ENCODE assay signal across 12 mouse cellular contexts in genomic region chr11:76268521-76269065, GRCm38 (mm10). TPM values are rescaled to one million over a fixed set of nuclear protein-coding genes. Genes with fewer than 3 reads are reported as not detected.
A peak's percentile ranks its signal among the peaks of the same experiment; 100 is the strongest.
DNase-seq lines count a peak whose midpoint lies in the region; ATAC-seq and TF ChIP-seq lines count a peak whose summit lies in the region.
"Had no signal": no experiment of that assay in that cellular context is flagged by ENCODE, and none has a peak within 500 bp of the region (broad histone marks: within the 10 kb centered on the region; RNA-seq: fewer than 3 reads in every experiment).

No protein-coding gene starts in this region.

- no peaks in the 10 kb centered on the region for H3K27me3 ChIP-seq in liver, postnatal 0 days (ENCODE audit: insufficient read depth, low read length)
- no peaks in the 10 kb centered on the region for H3K27me3 ChIP-seq in liver, embryonic 12.5 days (replicated peaks)
- no peaks in the 10 kb centered on the region for H3K27me3 ChIP-seq in forebrain, embryonic 15.5 days
- no peaks in the 10 kb centered on the region for H3K27me3 ChIP-seq in midbrain, embryonic 11.5 days (ENCODE audit: control insufficient read depth, insufficient read depth, low read length)
- no peaks in the 10 kb centered on the region for H3K27me3 ChIP-seq in stomach, embryonic 16.5 days (ENCODE audit: control insufficient read depth, insufficient read depth, low read length)
- no peaks in the 10 kb centered on the region for H3K27me3 ChIP-seq in kidney, embryonic 16.5 days (ENCODE audit: insufficient read depth, low read length)
- H3K27me3 ChIP-seq: Patski had no signal

- no peak overlapping the region for H3K9ac ChIP-seq in liver, postnatal 0 days (replicated peaks)
- no peak overlapping the region for H3K9ac ChIP-seq in liver, embryonic 12.5 days
- H3K9ac ChIP-seq in forebrain, embryonic 15.5 days (replicated peaks) = no peak overlapping the region
- H3K9ac ChIP-seq in midbrain, embryonic 11.5 days (ENCODE audit: low read length) = peak overlapping the region; percentile 55
- H3K9ac ChIP-seq in stomach, embryonic 16.5 days (ENCODE audit: low read length) = no peak overlapping the region
- no peak overlapping the region for H3K9ac ChIP-seq in kidney, embryonic 16.5 days (replicated peaks; ENCODE audit: low read length)

- H3K4me3 ChIP-seq in liver, postnatal 0 days (ENCODE audit: low read depth, low read length) = no peak overlapping the region
- H3K4me3 ChIP-seq in liver, embryonic 12.5 days = no peak overlapping the region
- H3K4me3 ChIP-seq in forebrain, embryonic 15.5 days = no peak overlapping the region
- no peak overlapping the region for H3K4me3 ChIP-seq in midbrain, embryonic 11.5 days (ENCODE audit: low read depth, low read length)
- H3K4me3 ChIP-seq in stomach, embryonic 16.5 days (replicated peaks; ENCODE audit: low read length) = no peak overlapping the region
- H3K4me3 ChIP-seq in kidney, embryonic 16.5 days (ENCODE audit: low read length) = no peak overlapping the region
- H3K4me3 ChIP-seq: heart, embryonic 10.5 days had no signal

- ATAC-seq in liver, postnatal 0 days = no peak
- no peak for ATAC-seq in liver, embryonic 12.5 days
- ATAC-seq in forebrain, embryonic 15.5 days (replicated peaks) = no peak
- ATAC-seq in midbrain, embryonic 11.5 days (ENCODE audit: low FRiP score) = peak; percentile 36; the same call in 1 of the 2 replicates
- ATAC-seq in stomach, embryonic 16.5 days (ENCODE audit: insufficient read depth, low FRiP score) = no peak
- ATAC-seq in kidney, embryonic 16.5 days (ENCODE audit: low FRiP score, low TSS enrichment) = no peak
- ATAC-seq: Patski had no signal

- no peaks in the 10 kb centered on the region for H3K4me1 ChIP-seq in liver, postnatal 0 days (ENCODE audit: insufficient read depth)
- H3K4me1 ChIP-seq in liver, embryonic 12.5 days = no peaks in the 10 kb centered on the region
- peaks cover 13% of the 10 kb centered on the region for H3K4me1 ChIP-seq in forebrain, embryonic 15.5 days
- peaks cover 40% of the 10 kb centered on the region for H3K4me1 ChIP-seq in midbrain, embryonic 11.5 days (ENCODE audit: control insufficient read depth, insufficient read depth, low read length)
- no peaks in the 10 kb centered on the region for H3K4me1 ChIP-seq in stomach, embryonic 16.5 days (ENCODE audit: control insufficient read depth, insufficient read depth, low read length)
- no peaks in the 10 kb centered on the region for H3K4me1 ChIP-seq in kidney, embryonic 16.5 days (ENCODE audit: insufficient read depth, low read length)

- DNase-seq in liver, postnatal 0 days = no peak
- DNase-seq in midbrain, embryonic 11.5 days (ENCODE audit: low spot score, missing footprints) = peak; percentile 91
- DNase-seq in heart, adult 18-20 months = no peak
- no peak for DNase-seq in thymus, postnatal 14 days
- DNase-seq: cerebellum, adult 9-10 months; kidney, adult 8-10 months had no signal

- peak overlapping the region; percentile 69 for H3K27ac ChIP-seq in liver, postnatal 0 days (ENCODE audit: low read depth)
- no peak overlapping the region for H3K27ac ChIP-seq in liver, embryonic 12.5 days
- peak overlapping the region; percentile 48; the same call in 1 of the 2 replicates for H3K27ac ChIP-seq in forebrain, embryonic 15.5 days (replicated peaks)
- peak overlapping the region; percentile 94 for H3K27ac ChIP-seq in midbrain, embryonic 11.5 days (ENCODE audit: low read depth, low read length)
- H3K27ac ChIP-seq in stomach, embryonic 16.5 days (ENCODE audit: low read length) = peak overlapping the region; percentile 28
- no peak overlapping the region for H3K27ac ChIP-seq in kidney, embryonic 16.5 days (ENCODE audit: low read length)
- H3K27ac ChIP-seq: heart, embryonic 10.5 days had no signal

- H3K36me3 ChIP-seq in liver, postnatal 0 days (replicated peaks; ENCODE audit: insufficient read depth, low read length) = no peaks in the 10 kb centered on the region
- no peaks in the 10 kb centered on the region for H3K36me3 ChIP-seq in liver, embryonic 12.5 days
- H3K36me3 ChIP-seq in forebrain, embryonic 15.5 days = no peaks in the 10 kb centered on the region
- H3K36me3 ChIP-seq in midbrain, embryonic 11.5 days (ENCODE audit: control insufficient read depth, insufficient read depth, low read length) = no peaks in the 10 kb centered on the region; the same call in 1 of the 2 replicates
- no peaks in the 10 kb centered on the region for H3K36me3 ChIP-seq in stomach, embryonic 16.5 days (ENCODE audit: control insufficient read depth, insufficient read depth, low read length)
- H3K36me3 ChIP-seq in kidney, embryonic 16.5 days (ENCODE audit: insufficient read depth, low read length) = peaks cover 10% of the 10 kb centered on the region

- no peak for TF ChIP-seq EP300 in liver, postnatal 0 days (IDR thresholded peaks at IDR 0.05; ENCODE audit: low read depth)

- TF ChIP-seq CTCF in liver, postnatal 0 days (IDR thresholded peaks at IDR 0.05; ENCODE audit: low read depth) = no peak

- H3K4me2 ChIP-seq in liver, postnatal 0 days (ENCODE audit: low read depth, low read length) = no peak overlapping the region
- no peak overlapping the region for H3K4me2 ChIP-seq in liver, embryonic 12.5 days
- no peak overlapping the region for H3K4me2 ChIP-seq in forebrain, embryonic 15.5 days (replicated peaks)
- peak overlapping the region; percentile 9; the same call in 1 of the 2 replicates for H3K4me2 ChIP-seq in midbrain, embryonic 11.5 days
- no peak overlapping the region for H3K4me2 ChIP-seq in stomach, embryonic 16.5 days (ENCODE audit: low read depth, low read length)
- no peak overlapping the region for H3K4me2 ChIP-seq in kidney, embryonic 16.5 days (replicated peaks; ENCODE audit: low read depth, low read length)

- no peaks in the 10 kb centered on the region for H3K9me3 ChIP-seq in liver, postnatal 0 days (ENCODE audit: low read length)
- H3K9me3 ChIP-seq in liver, embryonic 12.5 days (replicated peaks) = no peaks in the 10 kb centered on the region
- no peaks in the 10 kb centered on the region for H3K9me3 ChIP-seq in forebrain, embryonic 15.5 days
- no peaks in the 10 kb centered on the region for H3K9me3 ChIP-seq in midbrain, embryonic 11.5 days (ENCODE audit: control insufficient read depth, low read length)
- H3K9me3 ChIP-seq in stomach, embryonic 16.5 days (replicated peaks; ENCODE audit: control insufficient read depth, low read length) = no peaks in the 10 kb centered on the region
- H3K9me3 ChIP-seq in kidney, embryonic 16.5 days (ENCODE audit: low read length) = no peaks in the 10 kb centered on the region
- H3K9me3 ChIP-seq: heart, embryonic 10.5 days had no signal

- WGBS in liver, postnatal 0 days (ENCODE audit: insufficient replicate concordance) = 71% methylated on average over 6 of the region's 6 CpGs
- whole genome bisulfite sequencing in liver, embryonic 12.5 days (ENCODE audit: insufficient replicate concordance) = 69% methylated on average over 6 of the region's 6 CpGs
- WGBS in forebrain, embryonic 15.5 days = 45% methylated on average over 6 of the region's 6 CpGs
- 47% methylated on average over 6 of the region's 6 CpGs for WGBS in midbrain, embryonic 11.5 days
- WGBS in stomach, embryonic 16.5 days = 72% methylated on average over 6 of the region's 6 CpGs
- 77% methylated on average over 6 of the region's 6 CpGs for WGBS in kidney, embryonic 16.5 days

RNA-seq across cellular contexts. Expression of gene Glod4, which starts 25.1 kb away (rescaled TPM):
- 41.8 and 43.6 TPM in 2 replicates for polyA plus RNA-seq in liver, postnatal 0 days (2015; fragmentation: Nextera tagmentation; extraction: Ambion mirVana)
- 79.7 and 81.5 TPM in 2 replicates for polyA plus RNA-seq in liver, embryonic 12.5 days (2016; fragmentation: Nextera tagmentation; extraction: Ambion mirVana)
- polyA plus RNA-seq in forebrain, embryonic 15.5 days (2015; fragmentation: Nextera tagmentation; extraction: Ambion mirVana) = 118 and 120 TPM in 2 replicates
- polyA plus RNA-seq in midbrain, embryonic 11.5 days (2014; fragmentation: Nextera tagmentation; extraction: Ambion mirVana) = 131 and 138 TPM in 2 replicates
- 116 and 126 TPM in 2 replicates for polyA plus RNA-seq in stomach, embryonic 16.5 days (2015; fragmentation: Nextera tagmentation; extraction: Ambion mirVana)
- total RNA-seq in heart, adult 18-20 months (2021) = 10 to 100 TPM; 40.3 to 44.6 TPM
- polyA plus RNA-seq in kidney, embryonic 16.5 days (2015; fragmentation: Nextera tagmentation; extraction: Ambion mirVana) = 136 and 142 TPM in 2 replicates

RNA-seq across cellular contexts. Expression of gene Mrm3, which starts 25.1 kb away (rescaled TPM):
- polyA plus RNA-seq in liver, postnatal 0 days (2015; fragmentation: Nextera tagmentation; extraction: Ambion mirVana) = 13.9 and 14.8 TPM in 2 replicates
- polyA plus RNA-seq in liver, embryonic 12.5 days (2016; fragmentation: Nextera tagmentation; extraction: Ambion mirVana) = 23.5 and 25.1 TPM in 2 replicates
- 20.2 and 22.2 TPM in 2 replicates for polyA plus RNA-seq in forebrain, embryonic 15.5 days (2015; fragmentation: Nextera tagmentation; extraction: Ambion mirVana)
- 19.5 and 20.1 TPM in 2 replicates for polyA plus RNA-seq in midbrain, embryonic 11.5 days (2014; fragmentation: Nextera tagmentation; extraction: Ambion mirVana)
- polyA plus RNA-seq in stomach, embryonic 16.5 days (2015; fragmentation: Nextera tagmentation; extraction: Ambion mirVana) = 22.3 and 24.2 TPM in 2 replicates
- 10 to 100 TPM; 24.6 to 27.4 TPM for total RNA-seq in heart, adult 18-20 months (2021)
- polyA plus RNA-seq in kidney, embryonic 16.5 days (2015; fragmentation: Nextera tagmentation; extraction: Ambion mirVana) = 28.7 and 29.1 TPM in 2 replicates

RNA-seq across cellular contexts. Expression of gene Gemin4, which starts 51.1 kb away (rescaled TPM):
- 6.8 and 9.5 TPM in 2 replicates for polyA plus RNA-seq in liver, postnatal 0 days (2015; fragmentation: Nextera tagmentation; extraction: Ambion mirVana)
- 32.3 and 33.0 TPM in 2 replicates for polyA plus RNA-seq in liver, embryonic 12.5 days (2016; fragmentation: Nextera tagmentation; extraction: Ambion mirVana)
- 18.1 and 18.7 TPM in 2 replicates for polyA plus RNA-seq in forebrain, embryonic 15.5 days (2015; fragmentation: Nextera tagmentation; extraction: Ambion mirVana)
- 31.1 and 42.8 TPM in 2 replicates for polyA plus RNA-seq in midbrain, embryonic 11.5 days (2014; fragmentation: Nextera tagmentation; extraction: Ambion mirVana)
- 30.1 and 35.2 TPM in 2 replicates for polyA plus RNA-seq in stomach, embryonic 16.5 days (2015; fragmentation: Nextera tagmentation; extraction: Ambion mirVana)
- total RNA-seq in heart, adult 18-20 months (2021) = 1 to 10 TPM; 3.2 to 4.3 TPM
- polyA plus RNA-seq in kidney, embryonic 16.5 days (2015; fragmentation: Nextera tagmentation; extraction: Ambion mirVana) = 33.1 and 36.7 TPM in 2 replicates

RNA-seq across cellular contexts. Expression of gene Dbil5, which starts 51.2 kb away (rescaled TPM):
- 0.73 and 0.86 TPM in 2 replicates for polyA plus RNA-seq in liver, postnatal 0 days (2015; fragmentation: Nextera tagmentation; extraction: Ambion mirVana)
- 0.25 and 0.52 TPM in 2 replicates for polyA plus RNA-seq in liver, embryonic 12.5 days (2016; fragmentation: Nextera tagmentation; extraction: Ambion mirVana)
- polyA plus RNA-seq in forebrain, embryonic 15.5 days (2015; fragmentation: Nextera tagmentation; extraction: Ambion mirVana) = not detected in 2 replicates
- 0.34 and 0.40 TPM in 2 replicates for polyA plus RNA-seq in midbrain, embryonic 11.5 days (2014; fragmentation: Nextera tagmentation; extraction: Ambion mirVana)
- 2.3 and 4.5 TPM in 2 replicates for polyA plus RNA-seq in stomach, embryonic 16.5 days (2015; fragmentation: Nextera tagmentation; extraction: Ambion mirVana)
- under 1 TPM; 0.50 to 0.90 TPM for total RNA-seq in heart, adult 18-20 months (2021)
- 1.2 and 1.7 TPM in 2 replicates for polyA plus RNA-seq in kidney, embryonic 16.5 days (2015; fragmentation: Nextera tagmentation; extraction: Ambion mirVana)

Comparison
In these comparisons a context has a peak if more than half of its experiments do, and no peak if none do; other contexts are left out.
1. H3K27ac ChIP-seq: peak in liver, postnatal 0 days (single experiment), forebrain, embryonic 15.5 days (single experiment), midbrain, embryonic 11.5 days (single experiment) and stomach, embryonic 16.5 days (single experiment); none in liver, embryonic 12.5 days (single experiment) and kidney, embryonic 16.5 days (single experiment).